Mouse (Mus musculus): ENCODE data around the gene Fam131a. TPM values are rescaled to one million over a fixed set of nuclear protein-coding genes. Genes with fewer than 3 reads are reported as not detected.

Fam131a gene
- total RNA-seq, 1 experiment = 1.9 TPM

DNA sequence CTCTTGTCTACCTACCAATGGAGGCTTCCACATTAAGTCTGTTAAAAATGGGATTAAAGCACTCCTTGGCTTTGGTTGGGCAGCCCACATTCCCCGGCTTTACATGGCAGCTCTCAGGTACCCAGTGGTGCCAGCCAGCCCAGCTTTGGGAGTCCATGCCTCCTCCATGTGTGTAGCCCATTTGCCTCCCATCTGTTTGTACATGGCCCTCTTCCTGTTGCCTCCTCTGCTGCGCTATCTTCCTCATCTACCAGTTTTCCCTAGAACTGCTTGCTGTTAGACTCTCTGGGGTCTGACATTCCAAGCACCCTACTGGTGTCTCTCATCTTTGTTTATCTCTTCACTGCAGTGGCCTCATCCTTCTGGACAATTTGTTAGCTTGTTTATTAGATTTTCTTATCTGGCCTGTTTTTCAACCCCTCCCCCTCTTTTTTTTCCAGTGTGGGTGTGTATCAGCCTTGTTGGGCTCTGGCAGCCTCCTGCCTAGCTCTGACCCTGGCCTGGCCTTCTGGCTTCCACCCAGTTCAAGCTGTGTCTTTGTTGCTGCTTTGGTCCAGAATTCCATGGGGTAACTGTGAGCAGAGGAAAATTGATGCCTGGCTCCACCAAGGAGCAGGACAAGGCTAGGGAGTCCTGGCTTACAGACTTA lies 13.5 kb downstream of the Fam131a start:
- Histone ChIP-seq H3K27ac (ENCODE audit: insufficient read depth, low read depth, low read length, poor library complexity, severe bottlenecking) (no peak overlapping the region; the same call in 1 of the 2 replicates), H3K9ac (ENCODE audit: insufficient read depth, low read depth, low read length, poor library complexity, severe bottlenecking) (no peak overlapping the region), H3K4me1 (ENCODE audit: control insufficient read depth in 2 of 2, insufficient read depth in 2 of 2, low read length in 2 of 2, poor library complexity in 1 of 2) (peaks cover 8 to 28% of the 10 kb centered on the region in 2 experiments), H3K9me3 (ENCODE audit: control insufficient read depth, insufficient read depth, low read depth, low read length) (no peaks in the 10 kb centered on the region), H3K36me3 (ENCODE audit: control insufficient read depth, insufficient read depth, low read length, poor library complexity, severe bottlenecking) (peaks cover 49% of the 10 kb centered on the region), H3K4me3 (ENCODE audit: insufficient read depth in 1 of 2, low read depth in 1 of 2, low read length in 2 of 2, poor library complexity in 1 of 2, severe bottlenecking in 1 of 2) (no peak overlapping the region)
- in situ Hi-C loops (cut with MboI; ENCODE audit: low sequenced_read_pairs in 2 of 2, unreplicated experiment in 2 of 2) = no loop called here
- DNase-seq (ENCODE audit: low read depth, low spot score) = no peak
- TF ChIP-seq HCFC1 (IDR thresholded peaks at IDR 0.05; ENCODE audit: borderline replicate concordance, insufficient read depth, low read length) (no peak), ZC3H11A (IDR thresholded peaks at IDR 0.05; ENCODE audit: borderline replicate concordance, low read depth, low read length) (no peak), MAFK (IDR thresholded peaks at IDR 0.05; ENCODE audit: insufficient read depth, low read depth, low read length) (no peak), ZNF384 (IDR thresholded peaks at IDR 0.05; ENCODE audit: low read depth, low read length) (no peak), CHD2 (IDR thresholded peaks at IDR 0.05; ENCODE audit: low read depth, low read length) (no peak)

DNA sequence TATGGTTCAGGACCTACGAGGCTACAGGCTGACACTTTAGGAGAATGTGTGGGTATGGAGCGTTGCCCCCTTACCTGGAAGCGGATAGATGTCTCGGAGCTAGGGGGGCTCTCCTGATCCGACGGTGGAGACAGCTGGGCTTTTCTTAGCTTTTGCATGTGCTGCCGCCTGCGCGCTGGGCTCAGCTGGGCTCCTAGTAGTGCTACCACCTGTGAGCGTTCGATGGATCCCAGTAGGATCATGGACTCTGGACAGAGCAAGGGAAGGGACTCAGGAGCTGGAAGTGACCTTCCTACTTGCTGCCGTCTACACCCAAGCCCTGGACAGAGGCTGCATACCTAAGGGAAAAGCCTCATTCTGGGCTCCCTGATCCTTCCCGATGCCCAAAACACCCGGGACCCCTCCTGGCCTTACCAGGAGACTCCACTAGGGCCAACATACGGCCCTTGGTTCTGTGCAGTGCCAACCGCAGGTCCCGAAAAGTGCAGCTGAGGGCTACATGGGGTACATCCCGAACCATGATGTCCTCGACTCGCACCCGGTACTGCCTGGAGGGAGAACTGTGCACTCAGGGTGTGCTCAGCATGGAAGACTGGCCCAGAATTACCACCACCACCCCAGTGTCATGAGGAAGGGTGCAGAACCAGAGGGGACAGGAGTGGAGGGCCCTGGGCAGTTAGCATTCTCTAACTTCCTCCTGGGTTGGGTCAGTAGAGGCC lies 15.3 kb downstream of the Fam131a start:
- Histone ChIP-seq H3K9ac (ENCODE audit: insufficient read depth, low read depth, low read length, poor library complexity, severe bottlenecking) (no peak overlapping the region), H3K4me3 (ENCODE audit: insufficient read depth in 1 of 2, low read depth in 1 of 2, low read length in 2 of 2, poor library complexity in 1 of 2, severe bottlenecking in 1 of 2) (no peak overlapping the region), H3K36me3 (ENCODE audit: control insufficient read depth, insufficient read depth, low read length, poor library complexity, severe bottlenecking) (peaks cover 63% of the 10 kb centered on the region), H3K9me3 (ENCODE audit: control insufficient read depth, insufficient read depth, low read depth, low read length) (no peaks in the 10 kb centered on the region), H3K27ac (ENCODE audit: insufficient read depth, low read depth, low read length, poor library complexity, severe bottlenecking) (no peak overlapping the region), H3K4me1 (ENCODE audit: control insufficient read depth in 2 of 2, insufficient read depth in 2 of 2, low read length in 2 of 2, poor library complexity in 1 of 2) (peaks cover 5 to 23% of the 10 kb centered on the region in 2 experiments)
- DNase-seq (ENCODE audit: low read depth, low spot score) = no peak
- TF ChIP-seq ZC3H11A (IDR thresholded peaks at IDR 0.05; ENCODE audit: borderline replicate concordance, low read depth, low read length) (no peak), HCFC1 (IDR thresholded peaks at IDR 0.05; ENCODE audit: borderline replicate concordance, insufficient read depth, low read length) (no peak), ZNF384 (IDR thresholded peaks at IDR 0.05; ENCODE audit: low read depth, low read length) (no peak), MAFK (IDR thresholded peaks at IDR 0.05; ENCODE audit: insufficient read depth, low read depth, low read length) (no peak), CHD2 (IDR thresholded peaks at IDR 0.05; ENCODE audit: low read depth, low read length) (no peak)
- in situ Hi-C loops (cut with MboI; ENCODE audit: low sequenced_read_pairs in 2 of 2, unreplicated experiment in 2 of 2) = no loop called here

DNA sequence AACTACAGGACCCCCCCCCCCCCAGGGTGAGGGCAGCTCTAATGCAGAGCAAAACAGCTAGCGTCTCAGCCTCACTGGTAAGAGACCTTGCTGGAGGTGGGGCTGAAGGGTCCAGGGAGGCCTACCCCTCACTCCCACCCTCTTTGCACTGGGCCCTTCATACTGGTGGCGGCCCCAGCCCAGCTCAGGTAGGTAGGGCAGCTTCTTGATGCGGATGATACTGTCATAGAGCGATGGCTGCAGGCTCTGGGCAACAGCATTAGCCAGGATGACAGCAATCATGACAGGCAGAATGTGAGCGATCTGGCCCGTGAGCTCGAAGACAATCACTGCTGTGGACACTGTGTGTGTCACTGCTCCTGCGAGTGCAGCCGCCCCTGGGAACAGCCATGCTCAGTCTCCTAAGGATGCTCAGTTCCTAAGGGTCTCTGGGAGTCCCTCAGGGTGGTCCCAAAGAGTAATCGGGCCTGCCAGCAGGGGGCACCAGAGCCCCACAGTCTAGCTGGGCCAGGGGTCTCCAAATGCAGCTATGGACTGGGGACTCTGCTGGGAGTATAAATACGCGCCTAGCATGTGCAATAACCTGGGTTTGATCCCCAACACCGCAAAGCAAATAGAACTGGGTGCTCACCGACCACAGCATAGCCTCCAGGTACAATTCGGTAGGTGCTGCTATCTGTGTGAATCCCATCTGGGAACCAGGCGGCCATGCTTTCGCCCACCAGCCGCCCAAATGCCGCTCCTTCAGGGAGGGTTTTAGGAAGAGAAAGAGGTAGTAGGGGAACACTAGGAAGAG lies 16.1 kb downstream of the Fam131a start:
- in situ Hi-C loops (cut with MboI; ENCODE audit: low sequenced_read_pairs in 2 of 2, unreplicated experiment in 2 of 2) = no loop called here
- no peak overlapping the region for H3K27ac ChIP-seq (ENCODE audit: insufficient read depth, low read depth, low read length, poor library complexity, severe bottlenecking)
- DNase-seq (ENCODE audit: low read depth, low spot score) = no peak
- no peak overlapping the region for H3K9ac ChIP-seq (ENCODE audit: insufficient read depth, low read depth, low read length, poor library complexity, severe bottlenecking)
- H3K4me3 ChIP-seq (ENCODE audit: insufficient read depth in 1 of 2, low read depth in 1 of 2, low read length in 2 of 2, poor library complexity in 1 of 2, severe bottlenecking in 1 of 2) = no peak overlapping the region
- H3K9me3 ChIP-seq (ENCODE audit: control insufficient read depth, insufficient read depth, low read depth, low read length) = no peaks in the 10 kb centered on the region
- peaks cover 7 to 28% of the 10 kb centered on the region in 2 experiments for H3K4me1 ChIP-seq (ENCODE audit: control insufficient read depth in 2 of 2, insufficient read depth in 2 of 2, low read length in 2 of 2, poor library complexity in 1 of 2)
- H3K36me3 ChIP-seq (ENCODE audit: control insufficient read depth, insufficient read depth, low read length, poor library complexity, severe bottlenecking) = peaks cover 65% of the 10 kb centered on the region
- TF ChIP-seq ZC3H11A (IDR thresholded peaks at IDR 0.05; ENCODE audit: borderline replicate concordance, low read depth, low read length) (peak; percentile 29; the same call in 1 of the 2 replicates), ZNF384 (IDR thresholded peaks at IDR 0.05; ENCODE audit: low read depth, low read length) (no peak)

DNA sequence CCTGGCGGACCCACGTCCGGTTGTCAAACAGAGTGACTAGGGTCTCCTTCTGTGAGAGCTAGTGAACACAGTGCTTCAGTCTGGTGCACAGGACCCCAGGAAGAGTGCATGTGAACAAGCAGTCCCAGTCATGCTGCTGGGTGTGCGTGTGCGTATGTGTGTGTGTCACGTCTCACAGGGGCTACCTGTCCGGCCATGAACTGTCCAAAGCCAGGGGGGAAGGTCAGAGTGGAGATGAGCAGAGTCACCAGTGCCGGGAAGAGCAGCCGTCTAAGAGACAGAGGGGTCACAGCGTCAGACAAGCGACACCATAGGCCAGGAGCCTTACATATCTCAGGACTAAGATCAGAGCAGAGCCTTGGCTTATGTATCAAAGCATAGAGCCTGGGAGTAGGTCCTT lies 17.3 kb downstream of the Fam131a start:
- H3K9ac ChIP-seq (ENCODE audit: insufficient read depth, low read depth, low read length, poor library complexity, severe bottlenecking) = no peak overlapping the region
- no peaks in the 10 kb centered on the region for H3K9me3 ChIP-seq (ENCODE audit: control insufficient read depth, insufficient read depth, low read depth, low read length)
- no peak overlapping the region for H3K4me3 ChIP-seq (ENCODE audit: insufficient read depth in 1 of 2, low read depth in 1 of 2, low read length in 2 of 2, poor library complexity in 1 of 2, severe bottlenecking in 1 of 2)
- H3K36me3 ChIP-seq (ENCODE audit: control insufficient read depth, insufficient read depth, low read length, poor library complexity, severe bottlenecking) = peaks cover 65% of the 10 kb centered on the region
- no peak for DNase-seq (ENCODE audit: low read depth, low spot score)
- no peak for TF ChIP-seq CHD2 (IDR thresholded peaks at IDR 0.05; ENCODE audit: low read depth, low read length)
- no peak for TF ChIP-seq HCFC1 (IDR thresholded peaks at IDR 0.05; ENCODE audit: borderline replicate concordance, insufficient read depth, low read length)
- TF ChIP-seq ZNF384 (IDR thresholded peaks at IDR 0.05; ENCODE audit: low read depth, low read length) = no peak
- no peak for TF ChIP-seq ZC3H11A (IDR thresholded peaks at IDR 0.05; ENCODE audit: borderline replicate concordance, low read depth, low read length)
- TF ChIP-seq MAFK (IDR thresholded peaks at IDR 0.05; ENCODE audit: insufficient read depth, low read depth, low read length) = no peak
- in situ Hi-C loops (cut with MboI; ENCODE audit: low sequenced_read_pairs in 2 of 2, unreplicated experiment in 2 of 2) = no loop called here
- no peak overlapping the region for H3K27ac ChIP-seq (ENCODE audit: insufficient read depth, low read depth, low read length, poor library complexity, severe bottlenecking)
- H3K4me1 ChIP-seq (ENCODE audit: control insufficient read depth in 2 of 2, insufficient read depth in 2 of 2, low read length in 2 of 2, poor library complexity in 1 of 2) = peaks cover 7 to 36% of the 10 kb centered on the region in 2 experiments
